Mouse (Mus musculus) gastrocnemius, adult 8-10 months (tissue): ENCODE measurements around the gene Exoc6b. TPM values are rescaled to one million over a fixed set of nuclear protein-coding genes. Genes with fewer than 3 reads are reported as not detected.

ENCODE experiments used
- DNase-seq, 2 experiments: peaks; one replicate each; pipeline ENCODE4 v3.0.0; 2022; ENCODE audit warnings: low spot score in 2 of 2
- total RNA-seq, 4 experiments: library from RNA; stranded (reverse); gene quantifications; 2 replicates each; pipeline ENCODE4 v1.2.4; 2022

Exoc6b gene
- total RNA-seq, 4 experiments from 2014 or later = 10.9 to 13.9 (median 13.4) TPM

GRCm38 (mm10) chr6:84995418-84995817, 73.9 kb downstream of the Exoc6b start:
- DNase-seq = no peak

GRCm38 (mm10) chr6:84976563-84976971, 92.7 kb downstream of the Exoc6b start:
- DNase-seq = no peak

GRCm38 (mm10) chr6:84968531-84968930, 100.8 kb downstream of the Exoc6b start:
- no peak for DNase-seq

GRCm38 (mm10) chr6:84964729-84965415, 104.4 kb downstream of the Exoc6b start:
- no peak for DNase-seq

GRCm38 (mm10) chr6:84963044-84963443, 106.3 kb downstream of the Exoc6b start:
- no peak for DNase-seq

GRCm38 (mm10) chr6:84961763-84962162, 107.5 kb downstream of the Exoc6b start:
- DNase-seq = no peak

- DNase-seq = no peak
Observed at GRCm38 (mm10) chr6:84959520-84959919, 109.8 kb downstream of the Exoc6b start.

GRCm38 (mm10) chr6:84951621-84952020, 117.7 kb downstream of the Exoc6b start:
- no peak for DNase-seq

- no peak for DNase-seq
Observed at GRCm38 (mm10) chr6:84946569-84946968, 122.7 kb downstream of the Exoc6b start.

GRCm38 (mm10) chr6:84946106-84946505, 123.2 kb downstream of the Exoc6b start:
- DNase-seq = no peak

- DNase-seq = no peak
Observed at GRCm38 (mm10) chr6:84932953-84933921, 136.1 kb downstream of the Exoc6b start.

GRCm38 (mm10) chr6:84931051-84931450, 138.3 kb downstream of the Exoc6b start:
- no peak for DNase-seq

GRCm38 (mm10) chr6:84926066-84926465, 143.2 kb downstream of the Exoc6b start:
- no peak for DNase-seq

GRCm38 (mm10) chr6:84923760-84924221, 145.5 kb downstream of the Exoc6b start:
- DNase-seq = peak; percentile 7 to 11

GRCm38 (mm10) chr6:84916291-84916690, 153.0 kb downstream of the Exoc6b start:
- DNase-seq = peak in 1 of 2 experiments; percentile 7

GRCm38 (mm10) chr6:84912434-84912833, 156.9 kb downstream of the Exoc6b start:
- no peak for DNase-seq

- no peak for DNase-seq
Observed at GRCm38 (mm10) chr6:84899002-84899774, 170.1 kb downstream of the Exoc6b start.

- no peak for DNase-seq
Observed at GRCm38 (mm10) chr6:84893773-84894095, 175.6 kb downstream of the Exoc6b start.

GRCm38 (mm10) chr6:84892926-84893772, 176.2 kb downstream of the Exoc6b start:
- no peak for DNase-seq

- DNase-seq = no peak
Observed at GRCm38 (mm10) chr6:84886551-84886950, 182.8 kb downstream of the Exoc6b start.

GRCm38 (mm10) chr6:84885080-84885479, 184.2 kb downstream of the Exoc6b start:
- DNase-seq = no peak
